Mouse (Mus musculus) limb, embryonic 10.5 days (tissue): ENCODE data around the gene Neu1. TPM values are rescaled to one million over a fixed set of nuclear protein-coding genes. Genes with fewer than 3 reads are reported as not detected.

Experiments
- DNase-seq: peaks from one replicate; pipeline ENCODE4 v3.0.0-alpha.2; 2017; ENCODE audit warnings: low spot score
- H3K27ac ChIP-seq: fragments of 300-500 bp; sonication (generic); 2 replicates; pipeline ENCODE4 v1.5.1; 2016; ENCODE audit warnings: mild to moderate bottlenecking
- H3K27me3 ChIP-seq: fragments of 300-500 bp; sonication (generic); 2 replicates; pipeline ENCODE4 v1.6.1; 2016; ENCODE audit warnings: low read depth, mild to moderate bottlenecking; ENCODE audit not compliant: poor library complexity, severe bottlenecking
- H3K36me3 ChIP-seq: fragments of 300-500 bp; sonication (generic); 2 replicates; pipeline ENCODE4 v1.6.1; 2016; ENCODE audit warnings: mild to moderate bottlenecking, moderate library complexity
- H3K4me1 ChIP-seq: fragments of 300-500 bp; sonication (generic); 2 replicates; pipeline ENCODE4 v1.6.1; 2016
- H3K4me3 ChIP-seq: fragments of 300-500 bp; sonication (generic); 2 replicates; pipeline ENCODE4 v1.5.1; 2016; ENCODE audit warnings: mild to moderate bottlenecking, moderate library complexity
- H3K9me3 ChIP-seq: fragments of 300-500 bp; sonication (generic); replicated peaks from 2 replicates; pipeline ENCODE4 v1.6.1; 2016; ENCODE audit warnings: mild to moderate bottlenecking
- WGBS: fragments of 180-500 bp; shearing (Covaris S2); methylation state at CpG from one replicate; pipeline ENCODE4 v1.1.7; 2016; 5-methylcytosine and 5-hydroxymethylcytosine counted together
- polyA plus RNA-seq: library from polyadenylated mRNA; unstranded; fragments of >200 nt; fragmentation: Nextera tagmentation; extraction: Ambion mirVana; gene quantifications from 2 replicates; pipeline ENCODE4 v1.2.1, GENCODE M21; 2016

The Neu1 gene
- 14.6 and 16.1 TPM in 2 replicates for polyA plus RNA-seq

DNA sequence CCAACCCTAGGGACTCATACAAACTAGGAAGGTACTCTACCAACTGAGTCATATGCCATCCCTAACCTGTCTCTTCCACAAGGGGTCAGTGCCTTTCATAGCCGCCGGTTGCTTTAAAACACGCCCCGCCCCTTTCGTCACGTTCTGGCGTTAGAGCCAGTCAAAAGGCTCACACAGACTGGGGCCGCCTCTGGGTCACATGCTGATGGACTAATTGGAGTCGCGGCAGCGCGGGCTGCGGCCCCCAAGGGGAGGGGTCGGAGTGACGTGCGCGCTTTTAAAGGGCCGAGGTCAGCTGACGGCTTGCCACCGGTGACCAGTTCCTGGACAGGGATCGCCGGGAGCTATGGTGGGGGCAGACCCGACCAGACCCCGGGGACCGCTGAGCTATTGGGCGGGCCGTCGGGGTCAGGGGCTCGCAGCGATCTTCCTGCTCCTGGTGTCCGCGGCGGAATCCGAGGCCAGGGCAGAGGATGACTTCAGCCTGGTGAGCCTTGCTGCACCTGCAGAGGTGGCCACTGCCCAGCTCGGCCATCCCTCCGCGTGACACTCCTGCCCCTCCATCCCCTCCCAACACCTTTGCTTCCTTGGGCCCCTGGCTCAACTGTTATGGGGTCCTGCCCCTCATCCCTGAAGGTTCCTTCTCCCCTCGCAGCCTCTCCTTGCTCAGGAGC is at the start of gene Neu1:
Gene Neu1 (plus strand): TSS at position 193 of the 674 bp plus-strand sequence.
- peak within 1 kb of the TSS; percentile 73 for H3K4me3 ChIP-seq
- WGBS = under 1% methylated on average over 38 of the region's 38 CpGs
- H3K4me1 ChIP-seq = peaks cover 28% of the 10 kb centered on the region
- DNase-seq = peak; percentile 95
- H3K9me3 ChIP-seq = no peaks in the 10 kb centered on the region
- no peaks in the 10 kb centered on the region for H3K27me3 ChIP-seq
- peak within 1 kb of the TSS; percentile 81 for H3K27ac ChIP-seq
- H3K36me3 ChIP-seq = peaks cover 16% of the 10 kb centered on the region

DNA sequence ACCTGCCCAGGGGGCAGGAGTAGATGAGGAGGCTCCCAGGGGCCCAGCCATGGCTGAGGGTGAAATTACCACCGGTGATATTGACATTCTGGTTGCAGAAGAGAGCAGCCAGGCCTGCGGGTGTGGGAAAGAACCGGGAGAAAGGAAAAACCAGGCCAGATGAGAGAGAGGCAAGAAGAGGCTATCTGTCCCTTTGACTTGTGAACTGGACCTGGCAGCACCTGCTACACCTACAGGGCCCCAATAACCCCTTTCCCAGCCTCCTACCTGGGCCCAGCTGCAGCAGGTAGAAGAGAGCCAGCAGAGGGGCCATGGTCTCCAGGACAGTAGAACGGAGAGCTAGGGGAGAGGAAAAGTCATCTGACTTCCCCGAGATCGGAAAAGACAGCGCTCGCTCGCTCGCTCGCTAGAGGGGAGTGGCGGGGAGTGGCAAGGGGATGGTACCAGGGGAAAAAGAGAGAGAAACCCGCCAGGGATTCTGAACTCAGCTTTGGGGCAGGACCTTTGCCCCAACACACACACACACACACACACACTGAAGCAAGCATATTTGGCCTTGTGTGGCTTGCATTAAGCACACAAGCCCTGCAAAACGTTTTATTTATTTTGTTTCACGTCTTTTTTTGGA is 49.3 kb upstream of the Neu1 start, which contains the start of gene Gm20547:
Gene Gm20547 (minus strand): TSS at position 360 of the 628 bp plus-strand sequence.
- DNase-seq = no peak
- Histone ChIP-seq H3K9me3 (no peaks in the 10 kb centered on the region), H3K36me3 (no peaks in the 10 kb centered on the region), H3K4me1 (peaks cover 21% of the 10 kb centered on the region), H3K27me3 (peaks cover 31% of the 10 kb centered on the region), H3K27ac (no peak within 1 kb of the TSS), H3K4me3 (peak within 1 kb of the TSS; percentile 22; the same call in 1 of the 2 replicates)
- 12% methylated on average over 15 of the region's 15 CpGs for WGBS

- no peak overlapping the region for H3K4me3 ChIP-seq
- H3K27ac ChIP-seq = no peak overlapping the region
- no peaks in the 10 kb centered on the region for H3K36me3 ChIP-seq
- WGBS = 75% methylated on average over 3 of the region's 3 CpGs
- DNase-seq = no peak
- H3K9me3 ChIP-seq = no peaks in the 10 kb centered on the region
- H3K4me1 ChIP-seq = peaks cover 21% of the 10 kb centered on the region
- H3K27me3 ChIP-seq = peaks cover 31% of the 10 kb centered on the region
These were observed 47.7 kb upstream of the Neu1 start for GRCm38 (mm10) chr17:34883332-34883731.

DNA sequence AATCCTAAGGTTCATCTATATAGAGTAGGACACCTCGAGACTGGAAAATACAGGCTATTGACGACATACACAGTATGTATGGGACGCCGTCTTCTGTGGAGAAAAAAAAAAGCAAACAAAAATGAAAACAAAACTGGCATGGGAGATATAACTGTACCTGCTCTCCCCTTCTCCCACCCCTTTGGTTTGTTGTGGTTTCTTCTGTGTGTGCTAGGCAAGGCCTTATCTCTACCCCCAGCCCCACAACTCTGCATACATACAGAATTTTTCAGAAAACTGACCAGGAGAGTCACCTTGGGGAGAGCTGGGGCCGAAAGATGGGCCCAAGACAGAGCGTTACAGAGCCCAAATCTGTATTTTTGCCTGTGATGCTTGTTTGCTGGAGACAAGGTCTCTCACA is 46.3 kb upstream of the Neu1 start:
- Histone ChIP-seq H3K4me1 (peaks cover 17% of the 10 kb centered on the region), H3K4me3 (no peak overlapping the region), H3K27me3 (peaks cover 29% of the 10 kb centered on the region), H3K36me3 (no peaks in the 10 kb centered on the region), H3K27ac (no peak overlapping the region), H3K9me3 (no peaks in the 10 kb centered on the region)
- DNase-seq = no peak
- WGBS = 86% methylated on average over 6 of the region's 6 CpGs

- DNase-seq = no peak
- Histone ChIP-seq H3K4me1 (peaks cover 15% of the 10 kb centered on the region), H3K36me3 (no peaks in the 10 kb centered on the region), H3K27ac (no peak overlapping the region), H3K27me3 (peaks cover 27% of the 10 kb centered on the region), H3K9me3 (no peaks in the 10 kb centered on the region), H3K4me3 (no peak overlapping the region)
- 85% methylated on average over 3 of the region's 3 CpGs for WGBS
These were observed 45.4 kb upstream of the Neu1 start for GRCm38 (mm10) chr17:34885615-34886014.

DNA sequence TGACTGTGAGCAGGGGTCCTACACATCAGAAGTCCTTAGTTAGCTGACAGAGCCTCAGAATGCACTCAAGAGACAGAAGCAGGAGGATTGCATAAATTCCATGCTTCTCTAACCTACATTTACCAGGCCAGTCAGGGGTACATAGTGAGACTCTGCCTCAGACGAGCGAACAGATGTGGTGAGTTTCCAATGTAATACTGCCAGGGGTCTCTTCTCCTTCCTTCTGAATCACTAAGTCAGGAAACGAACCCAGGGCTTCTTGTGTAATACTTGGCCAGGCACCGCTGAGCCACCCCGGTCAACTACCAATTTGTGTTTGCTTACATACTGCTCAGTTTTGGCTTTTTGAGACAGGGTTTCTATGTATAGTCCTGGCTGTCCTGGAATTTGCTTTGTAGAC is 43.1 kb upstream of the Neu1 start:
- H3K9me3 ChIP-seq = no peaks in the 10 kb centered on the region
- H3K27me3 ChIP-seq = peaks cover 10% of the 10 kb centered on the region; the same call in 1 of the 2 replicates
- H3K27ac ChIP-seq = no peak overlapping the region
- no peak for DNase-seq
- peaks cover 8% of the 10 kb centered on the region for H3K4me1 ChIP-seq
- no peak overlapping the region for H3K4me3 ChIP-seq
- H3K36me3 ChIP-seq = no peaks in the 10 kb centered on the region
- WGBS = 90% methylated on average over 5 of the region's 5 CpGs

- 90% methylated on average over 12 of the region's 12 CpGs for WGBS
- DNase-seq = no peak
- peaks cover 13% of the 10 kb centered on the region for H3K4me1 ChIP-seq
- H3K27me3 ChIP-seq = no peaks in the 10 kb centered on the region
- no peak overlapping the region for H3K4me3 ChIP-seq
- H3K36me3 ChIP-seq = peaks cover under 1% of the 10 kb centered on the region; the same call in 1 of the 2 replicates
- H3K27ac ChIP-seq = no peak overlapping the region
- no peaks in the 10 kb centered on the region for H3K9me3 ChIP-seq
These were observed 40.8 kb upstream of the Neu1 start for GRCm38 (mm10) chr17:34890074-34890743.

DNA sequence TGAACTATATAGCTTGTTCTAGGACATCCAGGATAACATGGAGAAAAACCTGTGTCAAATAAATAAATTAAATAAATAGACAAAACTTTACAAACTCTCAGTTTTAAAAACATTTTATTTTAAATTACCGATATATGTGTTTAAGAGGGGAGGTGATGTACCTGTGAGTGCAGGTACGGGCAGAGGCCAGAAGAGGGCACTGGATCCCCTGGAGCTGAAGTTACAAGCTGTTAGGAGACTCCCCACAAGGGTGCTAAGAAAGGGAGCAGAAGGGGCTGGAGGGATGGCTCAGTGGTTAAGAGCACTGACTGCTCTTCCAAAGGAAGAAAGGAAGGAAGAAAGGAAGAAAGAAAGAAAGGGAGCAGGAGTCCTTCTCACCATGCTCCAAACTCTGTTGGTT is 39.7 kb upstream of the Neu1 start:
- peaks cover 25% of the 10 kb centered on the region for H3K4me1 ChIP-seq
- peaks cover 12% of the 10 kb centered on the region for H3K36me3 ChIP-seq
- no peak overlapping the region for H3K27ac ChIP-seq
- H3K9me3 ChIP-seq = no peaks in the 10 kb centered on the region
- H3K27me3 ChIP-seq = no peaks in the 10 kb centered on the region
- no peak for DNase-seq
- H3K4me3 ChIP-seq = no peak overlapping the region
- WGBS = 93% methylated on average over 2 of the region's 2 CpGs

DNA sequence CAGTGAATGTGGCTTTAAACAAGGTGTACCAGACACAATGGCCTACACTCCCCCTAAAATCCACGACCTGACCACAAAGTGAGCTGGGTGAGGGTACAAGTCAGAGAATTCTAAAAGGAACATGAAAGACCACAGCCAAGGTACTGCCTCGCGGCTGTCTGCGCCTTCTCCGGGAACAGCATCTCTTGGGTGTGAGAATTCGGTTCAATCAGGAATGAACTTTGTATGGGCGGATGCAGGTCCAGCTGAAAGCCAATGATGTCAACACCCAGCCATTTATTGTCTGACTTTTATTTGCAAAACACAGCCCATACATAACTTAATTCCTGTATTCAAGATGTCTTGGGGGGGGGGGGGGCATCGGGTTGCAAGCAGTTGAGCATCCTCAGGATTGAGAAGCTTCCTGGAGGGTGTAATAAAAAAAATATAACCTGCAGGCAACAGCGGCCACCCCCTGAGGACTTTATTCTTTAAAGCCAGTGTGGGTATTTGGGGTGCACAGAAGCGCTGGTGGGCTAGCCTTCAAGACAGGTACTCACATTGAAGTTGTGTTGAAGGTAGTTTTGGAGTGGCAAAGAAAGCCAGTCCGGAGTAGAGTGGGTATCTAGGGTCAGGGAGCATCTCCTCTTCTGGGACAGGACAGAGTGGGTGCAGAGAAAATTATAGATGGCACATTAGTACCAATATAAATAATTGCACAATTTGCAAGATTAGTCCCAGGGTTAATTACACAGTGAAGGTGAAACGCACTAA is 37.8 kb upstream of the Neu1 start:
- no peak for DNase-seq
- 77% methylated on average over 12 of the region's 12 CpGs for WGBS
- Histone ChIP-seq H3K4me3 (peak overlapping the region; percentile 99), H3K4me1 (peaks cover 42% of the 10 kb centered on the region), H3K36me3 (peaks cover 18% of the 10 kb centered on the region), H3K9me3 (no peaks in the 10 kb centered on the region), H3K27ac (peak overlapping the region; percentile 99), H3K27me3 (no peaks in the 10 kb centered on the region)

- Histone ChIP-seq H3K36me3 (peaks cover 18% of the 10 kb centered on the region), H3K27ac (peak overlapping the region; percentile 99), H3K9me3 (no peaks in the 10 kb centered on the region), H3K27me3 (no peaks in the 10 kb centered on the region), H3K4me1 (peaks cover 43% of the 10 kb centered on the region), H3K4me3 (peak overlapping the region; percentile 99)
- DNase-seq = peak; percentile 97
- under 1% methylated on average over 35 of the region's 51 CpGs for WGBS
These were observed 36.9 kb upstream of the Neu1 start for GRCm38 (mm10) chr17:34894074-34894597.

GRCm38 (mm10) chr17:34894801-34895530 is 36.1 kb upstream of the Neu1 start:
- Histone ChIP-seq H3K27ac (peak overlapping the region; percentile 99), H3K27me3 (no peaks in the 10 kb centered on the region), H3K9me3 (no peaks in the 10 kb centered on the region), H3K4me3 (peak overlapping the region; percentile 99), H3K36me3 (peaks cover 18% of the 10 kb centered on the region), H3K4me1 (peaks cover 50% of the 10 kb centered on the region)
- peak; percentile 63 for DNase-seq
- WGBS = 10% methylated on average over 51 of the region's 51 CpGs

GRCm38 (mm10) chr17:34895724-34896123 is 35.3 kb upstream of the Neu1 start:
- WGBS = 94% methylated on average over 15 of the region's 15 CpGs
- H3K4me1 ChIP-seq = peaks cover 56% of the 10 kb centered on the region
- H3K27ac ChIP-seq = peak overlapping the region; percentile 99
- no peaks in the 10 kb centered on the region for H3K9me3 ChIP-seq
- no peaks in the 10 kb centered on the region for H3K27me3 ChIP-seq
- peaks cover 21% of the 10 kb centered on the region for H3K36me3 ChIP-seq
- peak overlapping the region; percentile 99 for H3K4me3 ChIP-seq
- no peak for DNase-seq
